Comparison of ENCODE assay signal across 7 mouse cellular contexts in the genomic region with DNA sequence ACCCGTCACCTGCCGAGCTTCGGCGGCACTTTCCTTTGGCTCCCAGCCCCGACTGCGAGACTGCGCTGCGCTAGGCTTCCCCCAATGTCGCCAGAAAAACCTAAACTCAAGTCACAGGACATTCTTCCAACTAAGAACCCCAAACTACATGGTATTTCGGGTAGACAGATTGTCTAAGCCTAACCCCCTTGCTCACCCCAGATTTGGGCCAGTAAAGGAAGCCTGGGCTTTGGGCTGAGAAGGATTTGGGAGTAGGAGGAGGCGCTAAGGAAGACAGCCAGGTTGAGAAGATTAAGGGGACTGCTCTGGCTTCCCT. TPM values are rescaled to one million over a fixed set of nuclear protein-coding genes. Genes with fewer than 3 reads are reported as not detected.
DNase-seq lines count a peak whose midpoint lies in the region; ATAC-seq and TF ChIP-seq lines count a peak whose summit lies in the region.

No protein-coding gene starts in this region.

- H3K4me2 ChIP-seq in lung, embryonic 14.5 days = peak overlapping the region; percentile 93
- peak overlapping the region; percentile 96 for H3K4me2 ChIP-seq in heart, postnatal 0 days (ENCODE audit: low read depth, low read length)
- peak overlapping the region; percentile 93 for H3K4me2 ChIP-seq in limb, embryonic 14.5 days (replicated peaks; ENCODE audit: low read depth, low read length, severe bottlenecking)
- peak overlapping the region; percentile 93 for H3K4me2 ChIP-seq in stomach, embryonic 15.5 days

- H3K27ac ChIP-seq in lung, embryonic 14.5 days (ENCODE audit: low read depth) = no peak overlapping the region
- peak overlapping the region; percentile 10 for H3K27ac ChIP-seq in heart, postnatal 0 days (ENCODE audit: low read depth)
- no peak overlapping the region for H3K27ac ChIP-seq in limb, embryonic 14.5 days (replicated peaks; ENCODE audit: low read depth, low read length)
- H3K27ac ChIP-seq in stomach, embryonic 15.5 days = peak overlapping the region; percentile 38; the same call in 1 of the 2 replicates

- 15% methylated on average over 11 of the region's 11 CpGs for WGBS in lung, embryonic 14.5 days
- WGBS in heart, postnatal 0 days = 23% methylated on average over 11 of the region's 11 CpGs
- WGBS in limb, embryonic 14.5 days = 7% methylated on average over 11 of the region's 11 CpGs
- WGBS in stomach, embryonic 15.5 days = 24% methylated on average over 11 of the region's 11 CpGs

- no peak for DNase-seq in lung, embryonic 14.5 days
- DNase-seq in lung, postnatal 36 days = no peak
- no peak for DNase-seq in heart, postnatal 0 days (ENCODE audit: low spot score)
- DNase-seq in limb, embryonic 14.5 days (ENCODE audit: low spot score) = no peak
- no peak for DNase-seq in left cerebral cortex, postnatal 10 days (ENCODE audit: extremely low spot score in 1 of 2, low spot score in 2 of 2)
- no peak for DNase-seq in thymus, postnatal 10 days (ENCODE audit: low spot score in 2 of 2)

- intact Hi-C loops in left cerebral cortex, postnatal 10 days (cut with DNase I) = no loop called here

- no peak for TF ChIP-seq EP300 in heart, postnatal 0 days (IDR thresholded peaks at IDR 0.05; ENCODE audit: low read depth)

- H3K9me3 ChIP-seq in lung, embryonic 14.5 days (ENCODE audit: low read depth, low read length) = no peaks in the 10 kb centered on the region
- H3K9me3 ChIP-seq in heart, postnatal 0 days (replicated peaks; ENCODE audit: control insufficient read depth, low read length) = no peaks in the 10 kb centered on the region
- no peaks in the 10 kb centered on the region for H3K9me3 ChIP-seq in limb, embryonic 14.5 days (ENCODE audit: control insufficient read depth, low read length)
- no peaks in the 10 kb centered on the region for H3K9me3 ChIP-seq in stomach, embryonic 15.5 days

- no peak for ATAC-seq in lung, embryonic 14.5 days (ENCODE audit: insufficient read depth)
- no peak for ATAC-seq in heart, postnatal 0 days (ENCODE audit: insufficient read depth, low read depth)
- no peak for ATAC-seq in limb, embryonic 14.5 days (ENCODE audit: low FRiP score, low read depth)
- no peak for ATAC-seq in stomach, embryonic 15.5 days (ENCODE audit: insufficient read depth, low FRiP score, low read depth)

- no peaks in the 10 kb centered on the region for H3K36me3 ChIP-seq in lung, embryonic 14.5 days (ENCODE audit: insufficient read depth)
- no peaks in the 10 kb centered on the region for H3K36me3 ChIP-seq in heart, postnatal 0 days (replicated peaks; ENCODE audit: control insufficient read depth, insufficient read depth, low read length)
- H3K36me3 ChIP-seq in limb, embryonic 14.5 days (ENCODE audit: control insufficient read depth, insufficient read depth, low read length) = peaks cover 11% of the 10 kb centered on the region
- H3K36me3 ChIP-seq in stomach, embryonic 15.5 days = no peaks in the 10 kb centered on the region

- H3K4me1 ChIP-seq in lung, embryonic 14.5 days (ENCODE audit: insufficient read depth) = peaks cover 16% of the 10 kb centered on the region
- H3K4me1 ChIP-seq in heart, postnatal 0 days (ENCODE audit: control insufficient read depth, insufficient read depth) = peaks cover 16% of the 10 kb centered on the region
- H3K4me1 ChIP-seq in limb, embryonic 14.5 days (ENCODE audit: control insufficient read depth, insufficient read depth, low read length) = peaks cover 36% of the 10 kb centered on the region
- H3K4me1 ChIP-seq in stomach, embryonic 15.5 days = peaks cover 42% of the 10 kb centered on the region

- H3K4me3 ChIP-seq in lung, embryonic 14.5 days (ENCODE audit: low read depth, low read length) = peak overlapping the region; percentile 50
- H3K4me3 ChIP-seq in heart, postnatal 0 days (ENCODE audit: low read depth, low read length) = peak overlapping the region; percentile 84
- H3K4me3 ChIP-seq in limb, embryonic 14.5 days (replicated peaks; ENCODE audit: low read length) = peak overlapping the region; percentile 51
- peak overlapping the region; percentile 49; the same call in 1 of the 2 replicates for H3K4me3 ChIP-seq in stomach, embryonic 15.5 days (replicated peaks)

- H3K27me3 ChIP-seq in lung, embryonic 14.5 days (ENCODE audit: insufficient read depth, low read length) = peaks cover 54% of the 10 kb centered on the region
- H3K27me3 ChIP-seq in heart, postnatal 0 days (ENCODE audit: control insufficient read depth, insufficient read depth, low read length) = peaks cover 14% of the 10 kb centered on the region; the same call in 1 of the 2 replicates
- H3K27me3 ChIP-seq in limb, embryonic 14.5 days (ENCODE audit: control insufficient read depth, insufficient read depth, low read length) = peaks cover 53% of the 10 kb centered on the region
- H3K27me3 ChIP-seq in stomach, embryonic 15.5 days (replicated peaks) = peaks cover 25% of the 10 kb centered on the region

- no peak for TF ChIP-seq POLR2A in limb, embryonic 14.5 days (IDR thresholded peaks at IDR 0.05; ENCODE audit: borderline replicate concordance, extremely low read depth, insufficient read depth, insufficient read length)

- H3K9ac ChIP-seq in lung, embryonic 14.5 days = no peak overlapping the region
- H3K9ac ChIP-seq in heart, postnatal 0 days (replicated peaks; ENCODE audit: low read depth, low read length) = peak overlapping the region; percentile 76
- H3K9ac ChIP-seq in limb, embryonic 14.5 days (ENCODE audit: low read depth, low read length, severe bottlenecking) = 0 out of 2 replicates have a peak overlapping the region, but pooled peaks have one; percentile 21
- H3K9ac ChIP-seq in stomach, embryonic 15.5 days = no peak overlapping the region

- no peak for TF ChIP-seq CTCF in lung, embryonic 14.5 days (IDR thresholded peaks at IDR 0.05; ENCODE audit: low read depth)
- no peak for TF ChIP-seq CTCF in heart, postnatal 0 days (IDR thresholded peaks at IDR 0.05; ENCODE audit: low read depth)

RNA-seq across cellular contexts. Expression of gene Tcea3, which starts 1.8 kb away (rescaled TPM):
- polyA plus RNA-seq in lung, embryonic 14.5 days (2014; fragmentation: Nextera tagmentation; extraction: Ambion mirVana) = 12.0 and 14.3 TPM in 2 replicates
- 28.6 and 36.6 TPM in 2 replicates for total RNA-seq in heart, postnatal 0 days (2014; rRNA removed; ENCODE audit: low replicate concordance)
- 103 and 105 TPM in 2 replicates for polyA plus RNA-seq in heart, postnatal 0 days (2015; fragmentation: Nextera tagmentation; extraction: Ambion mirVana)
- 4.7 and 8.0 TPM in 2 replicates for polyA plus RNA-seq in limb, embryonic 14.5 days (2012; rRNA removed)
- 17.4 and 20.6 TPM in 2 replicates for polyA plus RNA-seq in limb, embryonic 14.5 days (2014; fragmentation: Nextera tagmentation; extraction: Ambion mirVana)
- 18.9 and 20.8 TPM in 2 replicates for polyA plus RNA-seq in stomach, embryonic 15.5 days (2015; fragmentation: Nextera tagmentation; extraction: Ambion mirVana)
- total RNA-seq in left cerebral cortex, postnatal 10 days (2021) = 1 to 10 TPM in 1 of 2 experiments, under 1 TPM in 1; 0.51 to 1.0 TPM

RNA-seq across cellular contexts. Expression of gene Zfp46, which starts 35.2 kb away (rescaled TPM):
- 27.7 and 31.2 TPM in 2 replicates for polyA plus RNA-seq in lung, embryonic 14.5 days (2014; fragmentation: Nextera tagmentation; extraction: Ambion mirVana)
- 19.1 and 21.3 TPM in 2 replicates for total RNA-seq in heart, postnatal 0 days (2014; rRNA removed; ENCODE audit: low replicate concordance)
- 15.3 and 19.5 TPM in 2 replicates for polyA plus RNA-seq in heart, postnatal 0 days (2015; fragmentation: Nextera tagmentation; extraction: Ambion mirVana)
- 39.6 and 47.0 TPM in 2 replicates for polyA plus RNA-seq in limb, embryonic 14.5 days (2012; rRNA removed)
- polyA plus RNA-seq in limb, embryonic 14.5 days (2014; fragmentation: Nextera tagmentation; extraction: Ambion mirVana) = 28.2 and 30.2 TPM in 2 replicates
- polyA plus RNA-seq in stomach, embryonic 15.5 days (2015; fragmentation: Nextera tagmentation; extraction: Ambion mirVana) = 20.3 and 21.0 TPM in 2 replicates
- total RNA-seq in left cerebral cortex, postnatal 10 days (2021) = 100 to 1,000 TPM; 115 to 116 TPM

RNA-seq across cellular contexts. Expression of gene Asap3, which starts 43.1 kb away (rescaled TPM):
- polyA plus RNA-seq in lung, embryonic 14.5 days (2014; fragmentation: Nextera tagmentation; extraction: Ambion mirVana) = 4.4 and 5.4 TPM in 2 replicates
- total RNA-seq in heart, postnatal 0 days (2014; rRNA removed; ENCODE audit: low replicate concordance) = 2.9 and 3.2 TPM in 2 replicates
- polyA plus RNA-seq in heart, postnatal 0 days (2015; fragmentation: Nextera tagmentation; extraction: Ambion mirVana) = 1.7 and 2.0 TPM in 2 replicates
- 22.9 and 26.6 TPM in 2 replicates for polyA plus RNA-seq in limb, embryonic 14.5 days (2012; rRNA removed)
- 12.0 and 14.6 TPM in 2 replicates for polyA plus RNA-seq in limb, embryonic 14.5 days (2014; fragmentation: Nextera tagmentation; extraction: Ambion mirVana)
- polyA plus RNA-seq in stomach, embryonic 15.5 days (2015; fragmentation: Nextera tagmentation; extraction: Ambion mirVana) = 6.4 and 7.8 TPM in 2 replicates
- 1 to 10 TPM; 3.5 to 4.4 TPM for total RNA-seq in left cerebral cortex, postnatal 10 days (2021)

Comparison
In these comparisons a context has a peak if more than half of its experiments do, and no peak if none do; other contexts are left out.
1. H3K27ac ChIP-seq: peak in heart, postnatal 0 days (single experiment) and stomach, embryonic 15.5 days (single experiment); none in lung, embryonic 14.5 days (single experiment) and limb, embryonic 14.5 days (single experiment).
2. H3K9ac ChIP-seq: peak in heart, postnatal 0 days (single experiment) and limb, embryonic 14.5 days (single experiment); none in lung, embryonic 14.5 days (single experiment) and stomach, embryonic 15.5 days (single experiment).
3. Peak in every context shown above with its lines, with median percentiles within 50 percentile points of each other: H3K4me2 ChIP-seq and H3K4me3 ChIP-seq.